Mouse (Mus musculus) neural tube, embryonic 13.5 days (tissue): ENCODE results near the gene Dct. TPM values are rescaled to one million over a fixed set of nuclear protein-coding genes. Genes with fewer than 3 reads are reported as not detected.
A peak's percentile ranks its signal among the peaks of the same experiment; 100 is the strongest.

ENCODE experiments used
- ATAC-seq: fragments of 200-750 bp; cut with Nextera tagmentation; 2 replicates; pipeline ENCODE4 v1.8.0; 2017; ENCODE audit warnings: low read depth, mild to moderate bottlenecking, moderate TSS enrichment, moderate library complexity
- H3K27ac ChIP-seq: fragments of 300-500 bp; sonication (generic); replicated peaks from 2 replicates; pipeline ENCODE4 v1.5.1; 2015; ENCODE audit warnings: moderate library complexity, mild to moderate bottlenecking, inconsistent platforms
- H3K27me3 ChIP-seq: fragments of 300-500 bp; sonication (generic); 2 replicates; pipeline ENCODE4 v1.6.1; 2015; ENCODE audit warnings: mild to moderate bottlenecking, inconsistent platforms
- H3K36me3 ChIP-seq: fragments of 300-500 bp; sonication (generic); 2 replicates; pipeline ENCODE4 v1.6.1; 2015; ENCODE audit warnings: mild to moderate bottlenecking, inconsistent platforms
- H3K4me1 ChIP-seq: fragments of 300-500 bp; sonication (generic); replicated peaks from 2 replicates; pipeline ENCODE4 v1.6.1; 2015; ENCODE audit warnings: inconsistent platforms
- H3K4me2 ChIP-seq: fragments of 300-500 bp; sonication (generic); 2 replicates; pipeline ENCODE4 v1.6.1; 2015; ENCODE audit warnings: inconsistent platforms, mild to moderate bottlenecking, moderate library complexity
- H3K4me3 ChIP-seq: fragments of 300-500 bp; sonication (generic); 2 replicates; pipeline ENCODE4 v1.5.1; 2015; ENCODE audit warnings: mild to moderate bottlenecking, inconsistent platforms
- H3K9ac ChIP-seq: fragments of 300-500 bp; sonication (generic); 2 replicates; pipeline ENCODE4 v1.6.1; 2015; ENCODE audit warnings: moderate library complexity, mild to moderate bottlenecking, inconsistent platforms
- H3K9me3 ChIP-seq: fragments of 300-500 bp; sonication (generic); 2 replicates; pipeline ENCODE4 v1.6.1; 2016; ENCODE audit warnings: inconsistent platforms
- WGBS: fragments of 180-500 bp; shearing (Covaris S2); methylation state at CpG from one replicate; pipeline ENCODE4 v1.1.7; 2015; 5-methylcytosine and 5-hydroxymethylcytosine counted together
- polyA plus RNA-seq: library from polyadenylated mRNA; unstranded; fragments of >200 nt; fragmentation: Nextera tagmentation; extraction: Ambion mirVana; gene quantifications from 2 replicates; pipeline ENCODE4 v1.2.1, GENCODE M21; 2015

Dct gene
- polyA plus RNA-seq, 1 experiment from 2014 or later: 0.50 TPM

DNA sequence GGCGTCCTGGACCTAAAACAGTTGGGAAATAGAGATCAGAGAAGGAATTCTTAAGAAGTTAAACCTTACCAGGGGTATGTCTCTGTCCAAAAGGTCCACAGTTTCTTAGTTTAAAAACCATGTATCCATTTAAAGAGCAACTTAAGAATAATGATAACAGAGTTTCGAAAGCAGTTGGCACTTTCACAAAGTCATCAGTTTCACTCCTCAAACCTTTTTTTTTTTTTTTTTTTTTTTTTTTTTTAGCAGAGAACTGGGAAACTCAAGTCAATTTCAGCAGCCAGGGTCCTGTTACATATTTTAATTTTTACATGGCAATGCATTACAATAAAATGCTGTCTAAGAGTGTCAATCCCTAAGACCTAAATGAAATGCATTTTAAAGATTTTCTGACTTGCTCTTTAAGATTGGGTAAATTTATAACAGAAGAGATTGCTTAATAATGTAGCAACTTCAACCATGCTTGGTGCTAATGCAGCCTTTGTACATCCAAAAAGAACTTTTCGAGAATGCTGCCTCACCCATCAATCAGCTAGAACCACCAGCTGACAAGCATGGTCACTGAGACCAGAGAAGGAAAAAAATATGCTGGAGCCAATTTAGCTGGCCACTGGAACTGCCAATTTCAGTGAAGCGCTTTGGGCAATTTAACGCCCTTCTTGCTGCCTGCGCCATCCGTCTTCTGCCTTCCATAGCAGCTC is 11.3 kb downstream of the Dct start:
- H3K4me2 ChIP-seq: no peak overlapping the region
- peaks cover 10% of the 10 kb centered on the region; the same call in 1 of the 2 replicates for H3K27me3 ChIP-seq
- no peak overlapping the region for H3K9ac ChIP-seq
- H3K4me1 ChIP-seq: no peaks in the 10 kb centered on the region
- H3K36me3 ChIP-seq: no peaks in the 10 kb centered on the region
- H3K9me3 ChIP-seq: no peaks in the 10 kb centered on the region
- ATAC-seq: no peak
- 64% methylated on average over 7 of the region's 7 CpGs for WGBS
- H3K27ac ChIP-seq: no peak overlapping the region
- no peak overlapping the region for H3K4me3 ChIP-seq

DNA sequence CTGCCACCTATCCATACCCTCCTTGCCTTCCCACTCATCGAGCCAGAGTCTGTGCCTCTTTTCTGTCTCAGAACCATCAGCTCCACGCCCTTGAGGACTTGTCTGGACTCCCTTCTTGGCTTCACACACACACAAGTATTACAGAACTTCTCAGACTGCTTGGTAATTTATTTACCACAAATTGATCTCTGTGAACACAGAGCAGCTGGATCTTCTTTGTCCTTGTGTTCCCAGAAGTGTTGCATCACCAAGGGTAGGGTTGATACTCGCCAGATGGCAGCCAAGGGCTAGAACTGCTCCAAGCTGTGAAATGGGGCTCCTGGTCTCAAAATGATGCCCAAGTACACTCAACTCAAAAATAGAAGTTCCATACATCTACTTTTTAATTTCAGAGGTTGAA is 13.0 kb downstream of the Dct start:
- no peaks in the 10 kb centered on the region for H3K4me1 ChIP-seq
- no peak overlapping the region for H3K9ac ChIP-seq
- 89% methylated on average over 3 of the region's 3 CpGs for WGBS
- H3K4me3 ChIP-seq: no peak overlapping the region
- no peak for ATAC-seq
- H3K27me3 ChIP-seq: 0 out of 2 replicates have a peak, but pooled peaks cover 3% of the 10 kb centered on the region
- H3K9me3 ChIP-seq: no peaks in the 10 kb centered on the region
- no peak overlapping the region for H3K4me2 ChIP-seq
- H3K27ac ChIP-seq: no peak overlapping the region
- no peaks in the 10 kb centered on the region for H3K36me3 ChIP-seq

DNA sequence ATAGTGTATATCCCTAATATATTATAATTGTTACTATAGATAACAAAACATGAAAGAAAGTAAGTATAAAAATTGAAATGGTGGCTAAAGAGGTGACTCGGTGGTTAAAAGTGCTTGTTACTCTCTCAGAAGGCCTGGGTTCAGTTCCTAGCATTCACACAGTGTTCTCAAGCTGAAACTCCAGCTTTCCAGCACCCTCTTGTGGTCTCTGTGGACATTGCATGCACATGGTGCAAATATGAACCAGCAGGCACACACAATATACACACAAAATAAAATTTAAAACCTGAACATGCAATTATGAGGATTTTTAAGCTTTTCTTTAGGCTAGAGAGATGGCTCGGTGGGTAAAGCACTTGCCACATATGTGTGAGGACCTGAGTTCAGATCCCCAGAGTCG is 24.5 kb downstream of the Dct start:
- Histone ChIP-seq H3K9me3 (peaks cover 35% of the 10 kb centered on the region), H3K27me3 (no peaks in the 10 kb centered on the region), H3K4me2 (no peak overlapping the region), H3K36me3 (no peaks in the 10 kb centered on the region), H3K27ac (no peak overlapping the region), H3K4me1 (0 out of 2 replicates have a peak, but pooled peaks cover 3% of the 10 kb centered on the region), H3K4me3 (no peak overlapping the region), H3K9ac (no peak overlapping the region)
- 98% methylated on average over 3 of the region's 3 CpGs for WGBS
- no peak for ATAC-seq

DNA sequence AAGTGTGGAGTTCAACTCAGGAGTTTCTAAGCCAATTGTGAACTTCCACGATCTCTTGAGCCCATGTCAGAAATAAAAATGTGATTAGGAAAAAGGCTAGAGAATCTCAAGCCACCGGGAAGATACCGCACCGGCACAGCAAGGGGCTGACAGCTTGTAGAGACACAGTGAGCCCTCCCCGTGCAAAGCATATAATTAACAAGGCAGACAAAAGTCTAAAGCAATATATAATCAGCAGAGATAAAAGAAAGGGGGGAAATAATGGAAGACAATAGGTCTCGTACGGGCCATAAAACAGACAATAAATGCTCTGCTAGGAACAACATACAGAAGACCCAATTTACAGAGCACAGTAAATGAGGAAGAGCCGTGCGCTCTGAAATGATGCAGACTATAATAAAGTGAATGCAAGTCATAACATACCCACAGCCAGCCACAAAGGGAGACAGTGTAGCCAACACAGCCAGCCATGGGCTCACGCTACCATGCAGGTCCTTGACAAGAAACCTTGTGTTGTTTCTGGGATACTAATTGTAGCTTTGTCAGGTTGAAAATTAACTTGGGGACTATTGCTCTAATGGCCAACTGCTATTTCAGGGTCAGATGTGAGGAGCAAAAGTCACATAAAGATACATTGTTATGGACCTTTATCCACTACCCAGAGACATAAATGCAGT is 30.0 kb downstream of the Dct start:
- 15% methylated on average over 10 of the region's 10 CpGs for WGBS
- no peak overlapping the region; the same call in 1 of the 2 replicates for H3K4me2 ChIP-seq
- peak; percentile 82 for ATAC-seq

GRCm38 (mm10) chr14:118019314-118019713 is 32.7 kb downstream of the Dct start:
- no peaks in the 10 kb centered on the region for H3K36me3 ChIP-seq
- H3K4me1 ChIP-seq: peaks cover 19% of the 10 kb centered on the region
- no peak overlapping the region for H3K4me2 ChIP-seq
- ATAC-seq: no peak
- 85% methylated on average over 5 of the region's 5 CpGs for WGBS
- no peaks in the 10 kb centered on the region for H3K27me3 ChIP-seq
- H3K9ac ChIP-seq: no peak overlapping the region
- no peak overlapping the region for H3K27ac ChIP-seq
- H3K9me3 ChIP-seq: no peaks in the 10 kb centered on the region
- H3K4me3 ChIP-seq: no peak overlapping the region

More for the DNA sequence above, 30.0 kb downstream of the Dct start:
- Histone ChIP-seq H3K4me1 (peaks cover 19% of the 10 kb centered on the region), H3K9ac (no peak overlapping the region), H3K36me3 (no peaks in the 10 kb centered on the region), H3K9me3 (no peaks in the 10 kb centered on the region), H3K27ac (peak overlapping the region; percentile 9; the same call in 1 of the 2 replicates), H3K27me3 (no peaks in the 10 kb centered on the region), H3K4me3 (no peak overlapping the region)

GRCm38 (mm10) chr14:118013237-118013636 is 38.8 kb downstream of the Dct start:
- Histone ChIP-seq H3K9ac (no peak overlapping the region), H3K9me3 (no peaks in the 10 kb centered on the region), H3K27ac (no peak overlapping the region), H3K4me1 (no peaks in the 10 kb centered on the region), H3K4me2 (no peak overlapping the region), H3K36me3 (no peaks in the 10 kb centered on the region), H3K27me3 (no peaks in the 10 kb centered on the region), H3K4me3 (no peak overlapping the region)
- 55% methylated on average over 8 of the region's 8 CpGs for WGBS
- no peak for ATAC-seq

- no peak for ATAC-seq
- H3K27ac ChIP-seq: no peak overlapping the region
- 0 out of 2 replicates have a peak, but pooled peaks cover 3% of the 10 kb centered on the region for H3K27me3 ChIP-seq
- WGBS: 80% methylated on average over 9 of the region's 9 CpGs
- no peaks in the 10 kb centered on the region for H3K9me3 ChIP-seq
- no peak overlapping the region for H3K4me3 ChIP-seq
- no peaks in the 10 kb centered on the region for H3K4me1 ChIP-seq
- H3K36me3 ChIP-seq: no peaks in the 10 kb centered on the region
- H3K4me2 ChIP-seq: no peak overlapping the region
- no peak overlapping the region for H3K9ac ChIP-seq
These were observed 42.5 kb downstream of the Dct start for GRCm38 (mm10) chr14:118009541-118009940.

GRCm38 (mm10) chr14:118005697-118006096 is 46.3 kb downstream of the Dct start:
- no peaks in the 10 kb centered on the region for H3K9me3 ChIP-seq
- H3K9ac ChIP-seq: no peak overlapping the region
- H3K27ac ChIP-seq: no peak overlapping the region
- no peaks in the 10 kb centered on the region for H3K36me3 ChIP-seq
- H3K4me3 ChIP-seq: no peak overlapping the region
- peaks cover 17% of the 10 kb centered on the region for H3K4me1 ChIP-seq
- ATAC-seq: no peak; the same call in 1 of the 2 replicates
- 0 out of 2 replicates have a peak, but pooled peaks cover 5% of the 10 kb centered on the region for H3K27me3 ChIP-seq
- no peak overlapping the region for H3K4me2 ChIP-seq
- 22% methylated on average over 5 of the region's 5 CpGs for WGBS

DNA sequence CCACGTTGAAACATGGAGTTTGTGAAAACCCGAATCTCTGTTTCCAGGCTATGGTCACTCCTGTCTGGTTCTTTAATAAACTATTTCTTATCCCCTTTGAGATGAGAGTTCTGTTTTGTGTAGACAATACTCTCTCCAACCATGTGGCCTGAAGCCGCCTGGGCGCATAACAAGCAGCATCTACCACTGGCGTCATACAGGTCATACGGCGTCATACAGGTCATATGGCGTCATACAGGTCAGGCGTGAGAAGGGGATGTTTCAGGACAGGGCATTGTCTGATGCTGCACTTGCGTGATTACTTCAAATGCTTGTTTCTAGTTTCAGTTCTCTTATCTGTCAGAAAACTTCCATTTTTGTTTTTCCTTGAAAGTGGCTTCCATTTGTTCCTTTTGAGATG is 47.6 kb downstream of the Dct start:
- Histone ChIP-seq H3K4me1 (peaks cover 20% of the 10 kb centered on the region), H3K27me3 (0 out of 2 replicates have a peak, but pooled peaks cover 10% of the 10 kb centered on the region), H3K36me3 (no peaks in the 10 kb centered on the region), H3K4me3 (no peak overlapping the region), H3K4me2 (no peak overlapping the region), H3K9me3 (no peaks in the 10 kb centered on the region), H3K27ac (no peak overlapping the region), H3K9ac (no peak overlapping the region)
- WGBS: 93% methylated on average over 10 of the region's 10 CpGs
- no peak for ATAC-seq

DNA sequence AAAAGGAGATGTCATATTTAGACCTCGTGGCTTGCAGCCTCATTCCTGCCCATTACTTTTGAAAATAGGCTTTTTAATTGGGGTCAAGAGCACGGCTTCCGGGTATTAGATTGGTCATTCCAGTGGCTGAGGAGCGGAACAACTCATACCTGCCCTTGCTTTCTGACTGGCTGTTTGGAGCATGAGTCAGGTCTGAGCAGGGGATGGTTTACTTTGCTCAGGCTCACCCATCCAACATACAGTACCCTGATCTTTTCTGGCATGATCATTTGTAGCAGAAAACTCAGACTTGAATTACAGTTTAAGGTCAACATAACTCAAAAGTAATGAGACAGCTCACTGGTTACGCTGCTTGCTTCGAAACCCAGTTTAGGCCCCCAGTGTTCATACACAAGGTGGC is 58.2 kb downstream of the Dct start:
- no peaks in the 10 kb centered on the region for H3K9me3 ChIP-seq
- ATAC-seq: no peak
- H3K27me3 ChIP-seq: no peaks in the 10 kb centered on the region
- H3K36me3 ChIP-seq: no peaks in the 10 kb centered on the region
- no peak overlapping the region for H3K9ac ChIP-seq
- no peak overlapping the region for H3K4me3 ChIP-seq
- no peak overlapping the region for H3K4me2 ChIP-seq
- no peak overlapping the region for H3K27ac ChIP-seq
- no peaks in the 10 kb centered on the region for H3K4me1 ChIP-seq
- WGBS: 88% methylated on average over 6 of the region's 6 CpGs

- ATAC-seq: no peak
- H3K27me3 ChIP-seq: no peaks in the 10 kb centered on the region
- H3K4me2 ChIP-seq: no peak overlapping the region
- no peak overlapping the region for H3K27ac ChIP-seq
- no peaks in the 10 kb centered on the region for H3K9me3 ChIP-seq
- H3K4me3 ChIP-seq: no peak overlapping the region
- no peak overlapping the region for H3K9ac ChIP-seq
- no peaks in the 10 kb centered on the region for H3K36me3 ChIP-seq
- 82% methylated on average over 8 of the region's 8 CpGs for WGBS
- H3K4me1 ChIP-seq: no peaks in the 10 kb centered on the region
These were observed 59.3 kb downstream of the Dct start for GRCm38 (mm10) chr14:117992600-117993256.

- Histone ChIP-seq H3K4me3 (no peak overlapping the region), H3K36me3 (no peaks in the 10 kb centered on the region), H3K9me3 (no peaks in the 10 kb centered on the region), H3K4me1 (no peaks in the 10 kb centered on the region), H3K9ac (no peak overlapping the region), H3K27me3 (no peaks in the 10 kb centered on the region), H3K27ac (no peak overlapping the region), H3K4me2 (no peak overlapping the region)
- 76% methylated on average over 8 of the region's 8 CpGs for WGBS
- no peak for ATAC-seq
These were observed 61.8 kb downstream of the Dct start for GRCm38 (mm10) chr14:117990203-117990602.
